Mouse (Mus musculus): ENCODE data around the gene Cd55b.
"Not testable (repeated sequence)": the region's sequence is repeated elsewhere in the genome, so short reads cannot be mapped to it uniquely, and the experiment has no call there.

Cd55b gene

DNA sequence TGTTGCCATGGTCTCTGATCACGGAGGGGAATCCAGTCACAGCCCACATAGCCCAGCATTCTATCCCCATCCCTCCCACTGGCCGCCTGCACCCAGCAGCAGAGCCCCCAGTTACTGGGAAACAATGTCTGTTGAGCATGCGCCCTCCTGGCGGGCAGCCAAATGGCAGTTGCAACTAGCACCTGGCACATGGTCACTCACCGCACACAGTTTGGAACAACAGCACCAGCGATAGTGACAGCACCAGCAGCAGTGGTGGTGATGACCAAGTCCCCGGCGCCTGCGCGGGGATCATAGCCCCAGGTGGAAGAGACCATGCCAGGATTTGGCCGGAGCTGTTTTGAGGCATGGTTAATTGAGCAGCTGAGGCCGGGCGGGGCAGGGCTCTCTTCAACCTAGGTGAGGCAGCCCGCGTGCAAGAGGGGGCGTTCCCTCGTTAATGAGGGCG lies at the start of gene Cd55b:
Gene Cd55b, minus strand, starts transcription at position 346 of the 448 bp plus-strand sequence.
- H3K4me3 ChIP-seq (replicated peaks; ENCODE audit: low read length): peak within 1 kb of the TSS; percentile 49
- TF ChIP-seq CTCF (conservative IDR thresholded peaks at IDR 0.05; ENCODE audit: low read length) (no peak), POU5F1 (IDR thresholded peaks at IDR 0.05; ENCODE audit: borderline replicate concordance, low read length) (no peak), NANOG (IDR thresholded peaks at IDR 0.05; ENCODE audit: borderline replicate concordance, low read length) (no peak)
- H3K9me3 ChIP-seq (ENCODE audit: low read length): no peaks in the 10 kb centered on the region
- H3K4me1 ChIP-seq (replicated peaks; ENCODE audit: low read depth, low read length): peaks cover 7% of the 10 kb centered on the region; the same call in 1 of the 2 replicates
- H3K27me3 ChIP-seq (ENCODE audit: insufficient read depth, low read length): peaks cover 9% of the 10 kb centered on the region; the same call in 1 of the 2 replicates
- H3K36me3 ChIP-seq (ENCODE audit: insufficient read depth, low read length): no peaks in the 10 kb centered on the region

DNA sequence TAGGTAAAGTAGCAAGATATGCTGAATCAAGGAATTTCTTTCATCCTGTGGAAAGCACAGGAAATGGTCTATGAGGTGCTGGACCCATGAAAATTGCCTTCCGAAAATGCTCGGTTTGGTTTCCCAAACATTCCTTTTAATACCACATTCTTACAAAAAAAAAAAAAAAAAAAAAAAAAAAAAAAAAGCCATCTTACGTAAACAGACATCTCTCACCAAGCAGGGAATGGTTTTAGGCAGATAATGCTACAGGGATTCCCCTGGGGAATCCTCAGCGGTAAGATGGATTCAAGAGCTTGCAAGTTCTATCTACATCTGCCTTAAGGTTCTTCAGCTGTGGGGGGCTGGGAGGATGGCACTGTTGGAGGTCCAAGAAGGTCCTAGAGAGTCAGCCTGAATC lies 47.3 kb upstream of the Cd55b start:
- no peaks in the 10 kb centered on the region for H3K36me3 ChIP-seq (ENCODE audit: insufficient read depth, low read length)
- no peak overlapping the region for H3K4me3 ChIP-seq (replicated peaks; ENCODE audit: low read length)
- no peaks in the 10 kb centered on the region for H3K27me3 ChIP-seq (ENCODE audit: insufficient read depth, low read length)
- TF ChIP-seq NANOG (IDR thresholded peaks at IDR 0.05; ENCODE audit: borderline replicate concordance, low read length) (no peak), POU5F1 (IDR thresholded peaks at IDR 0.05; ENCODE audit: borderline replicate concordance, low read length) (no peak), CTCF (conservative IDR thresholded peaks at IDR 0.05; ENCODE audit: low read length) (no peak)
- peaks cover 26% of the 10 kb centered on the region for H3K4me1 ChIP-seq (replicated peaks; ENCODE audit: low read depth, low read length)
- no peaks in the 10 kb centered on the region; the same call in 1 of the 2 replicates for H3K9me3 ChIP-seq (ENCODE audit: low read length)

DNA sequence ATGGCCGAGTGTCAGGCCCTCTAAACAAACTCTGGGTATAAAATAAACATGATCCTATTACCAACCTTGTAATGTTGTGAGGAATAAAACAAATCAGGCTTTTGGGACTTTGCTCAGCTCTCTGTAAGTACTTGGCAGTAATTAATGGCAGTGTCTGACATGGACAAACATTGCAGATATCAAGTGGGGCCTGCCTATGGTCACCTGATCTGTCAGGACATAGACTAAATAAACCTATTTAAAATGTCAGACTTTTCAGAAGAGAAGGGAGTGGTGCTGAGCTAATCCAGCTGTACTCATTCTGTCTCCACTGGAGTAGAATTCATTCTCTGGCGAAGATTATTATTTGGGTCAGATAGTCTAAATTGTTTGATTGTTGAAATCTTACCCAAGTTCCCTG lies 44.6 kb upstream of the Cd55b start:
- Histone ChIP-seq H3K4me3 (replicated peaks; ENCODE audit: low read length) (no peak overlapping the region), H3K27me3 (ENCODE audit: insufficient read depth, low read length) (no peaks in the 10 kb centered on the region), H3K4me1 (replicated peaks; ENCODE audit: low read depth, low read length) (peaks cover 30% of the 10 kb centered on the region), H3K9me3 (ENCODE audit: low read length) (no peaks in the 10 kb centered on the region; the same call in 1 of the 2 replicates), H3K36me3 (ENCODE audit: insufficient read depth, low read length) (no peaks in the 10 kb centered on the region)
- TF ChIP-seq POU5F1 (IDR thresholded peaks at IDR 0.05; ENCODE audit: borderline replicate concordance, low read length) (no peak), NANOG (IDR thresholded peaks at IDR 0.05; ENCODE audit: borderline replicate concordance, low read length) (no peak), CTCF (conservative IDR thresholded peaks at IDR 0.05; ENCODE audit: low read length) (no peak)

DNA sequence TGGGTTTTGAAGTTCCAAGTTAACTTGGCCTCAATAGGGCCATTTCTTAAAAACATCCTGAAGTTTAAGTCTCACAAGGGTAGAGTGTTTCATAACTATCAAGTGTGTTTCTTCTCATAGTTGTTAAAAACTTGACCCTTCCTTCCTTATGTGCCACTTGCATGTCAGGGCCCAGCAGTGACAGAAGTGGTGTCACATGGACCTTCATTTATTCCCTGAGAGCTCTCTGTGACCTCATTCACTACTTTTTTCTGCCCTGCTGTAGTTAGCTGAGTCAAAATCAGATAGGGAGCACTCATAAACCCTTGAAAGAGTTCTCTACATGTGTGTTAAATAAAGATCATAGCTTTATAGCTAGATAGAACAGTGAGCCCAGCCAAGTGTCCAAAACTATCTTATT lies 41.4 kb upstream of the Cd55b start:
- Histone ChIP-seq H3K27me3 (ENCODE audit: insufficient read depth, low read length) (no peaks in the 10 kb centered on the region), H3K9me3 (ENCODE audit: low read length) (no peaks in the 10 kb centered on the region; the same call in 1 of the 2 replicates), H3K4me3 (replicated peaks; ENCODE audit: low read length) (no peak overlapping the region), H3K4me1 (replicated peaks; ENCODE audit: low read depth, low read length) (peaks cover 23% of the 10 kb centered on the region), H3K36me3 (ENCODE audit: insufficient read depth, low read length) (no peaks in the 10 kb centered on the region)
- TF ChIP-seq NANOG (IDR thresholded peaks at IDR 0.05; ENCODE audit: borderline replicate concordance, low read length): no peak
- TF ChIP-seq POU5F1 (IDR thresholded peaks at IDR 0.05; ENCODE audit: borderline replicate concordance, low read length): no peak
- TF ChIP-seq CTCF (conservative IDR thresholded peaks at IDR 0.05; ENCODE audit: low read length): no peak

DNA sequence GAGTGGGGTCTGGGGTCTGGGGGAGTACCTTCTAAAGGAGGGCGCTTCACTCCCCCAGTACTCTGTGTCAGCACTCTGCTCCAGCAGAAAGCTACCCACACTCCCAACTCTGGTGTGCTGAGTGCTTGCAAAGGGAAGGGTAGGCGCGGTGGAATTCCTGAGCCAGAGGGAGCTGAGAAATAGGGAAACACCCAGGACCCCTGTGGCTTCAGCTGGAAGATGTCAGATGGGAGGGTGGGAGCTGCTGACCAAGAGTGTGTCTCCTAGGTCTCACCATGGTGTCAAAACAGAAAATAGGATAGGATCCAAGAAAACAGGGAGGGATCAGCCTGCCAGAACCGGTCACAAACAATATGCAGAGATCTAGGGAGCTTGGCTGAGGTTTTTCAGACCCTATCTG lies 40.1 kb upstream of the Cd55b start:
- Histone ChIP-seq H3K9me3 (ENCODE audit: low read length) (no peaks in the 10 kb centered on the region), H3K4me1 (replicated peaks; ENCODE audit: low read depth, low read length) (peaks cover 23% of the 10 kb centered on the region), H3K27me3 (ENCODE audit: insufficient read depth, low read length) (no peaks in the 10 kb centered on the region), H3K4me3 (replicated peaks; ENCODE audit: low read length) (peak overlapping the region; percentile 81), H3K36me3 (ENCODE audit: insufficient read depth, low read length) (no peaks in the 10 kb centered on the region)
- TF ChIP-seq POU5F1 (IDR thresholded peaks at IDR 0.05; ENCODE audit: borderline replicate concordance, low read length) (no peak), CTCF (conservative IDR thresholded peaks at IDR 0.05; ENCODE audit: low read length) (no peak), NANOG (IDR thresholded peaks at IDR 0.05; ENCODE audit: borderline replicate concordance, low read length) (no peak)

DNA sequence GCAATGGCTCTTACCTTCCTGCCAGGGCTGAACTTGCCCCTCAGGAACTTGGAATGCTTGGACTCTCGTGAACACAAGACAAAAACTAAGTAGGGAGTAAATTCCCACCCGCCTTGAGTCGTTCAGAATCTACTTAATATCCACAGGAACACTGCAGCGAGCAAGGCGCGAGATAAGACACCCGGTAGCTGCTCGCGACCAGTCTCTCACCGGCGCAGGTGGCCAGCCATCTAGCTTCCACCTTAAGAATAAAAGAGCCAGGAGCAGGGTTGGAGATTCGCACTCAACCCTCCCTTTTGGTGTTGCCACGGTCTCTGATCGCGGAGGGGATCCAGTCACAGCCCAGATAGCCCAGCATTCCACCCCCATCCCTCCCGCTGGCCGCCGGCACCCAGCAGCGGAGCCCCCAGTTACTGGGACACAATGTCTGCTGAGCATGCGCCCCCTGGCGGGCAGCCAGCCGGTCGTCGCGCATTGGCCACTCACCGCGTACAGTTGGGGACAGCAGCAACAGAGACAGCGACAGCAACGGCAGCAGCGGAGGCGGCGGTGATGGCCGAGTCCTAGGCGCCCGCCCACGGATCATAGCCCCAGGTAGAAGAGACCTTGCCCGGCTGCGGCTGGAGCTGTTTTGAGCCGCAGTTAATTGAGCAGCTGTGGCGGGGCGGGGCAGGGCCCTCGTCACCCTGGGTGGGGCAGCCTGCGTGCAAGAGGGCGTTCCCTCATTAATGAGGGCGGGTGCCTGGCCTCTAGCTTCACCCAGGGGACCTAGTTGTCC lies 39.5 kb upstream of the Cd55b start, which contains the start of gene Cd55:
Gene Cd55, minus strand, starts transcription at position 661 of the 778 bp plus-strand sequence.
- Histone ChIP-seq H3K36me3 (ENCODE audit: insufficient read depth, low read length) (no peaks in the 10 kb centered on the region), H3K4me1 (replicated peaks; ENCODE audit: low read depth, low read length) (peaks cover 19% of the 10 kb centered on the region), H3K9me3 (ENCODE audit: low read length) (no peaks in the 10 kb centered on the region), H3K27me3 (ENCODE audit: insufficient read depth, low read length) (no peaks in the 10 kb centered on the region), H3K4me3 (replicated peaks; ENCODE audit: low read length) (peak within 1 kb of the TSS; percentile 81)
- no peak for TF ChIP-seq NANOG (IDR thresholded peaks at IDR 0.05; ENCODE audit: borderline replicate concordance, low read length)
- TF ChIP-seq CTCF (conservative IDR thresholded peaks at IDR 0.05; ENCODE audit: low read length): peak; percentile 28; the same call in 1 of the 2 replicates
- TF ChIP-seq POU5F1 (IDR thresholded peaks at IDR 0.05; ENCODE audit: borderline replicate concordance, low read length): no peak

DNA sequence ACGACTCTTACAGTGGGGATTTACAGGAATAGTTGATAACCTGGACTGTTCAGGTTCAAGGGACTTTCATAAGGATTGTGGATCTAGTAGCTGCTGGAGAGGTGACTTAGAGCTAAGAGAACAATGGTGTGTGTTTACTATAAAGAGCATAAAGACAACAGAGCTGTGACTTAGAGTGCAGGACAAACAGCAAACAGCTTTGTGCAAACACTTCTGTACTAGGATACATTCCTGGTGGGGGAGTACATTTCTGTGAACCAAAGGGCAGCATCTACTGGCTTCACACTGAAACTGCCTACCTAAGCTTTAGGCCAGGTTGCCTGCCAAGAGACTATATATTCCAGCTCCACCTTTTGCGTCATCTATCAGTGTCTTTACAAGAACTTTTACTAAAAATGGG lies 32.3 kb upstream of the Cd55b start:
- H3K4me1 ChIP-seq (replicated peaks; ENCODE audit: low read depth, low read length): no peaks in the 10 kb centered on the region
- no peak for TF ChIP-seq POU5F1 (IDR thresholded peaks at IDR 0.05; ENCODE audit: borderline replicate concordance, low read length)
- no peak for TF ChIP-seq CTCF (conservative IDR thresholded peaks at IDR 0.05; ENCODE audit: low read length)
- TF ChIP-seq NANOG (IDR thresholded peaks at IDR 0.05; ENCODE audit: borderline replicate concordance, low read length): no peak
- H3K36me3 ChIP-seq (ENCODE audit: insufficient read depth, low read length): no peaks in the 10 kb centered on the region
- no peaks in the 10 kb centered on the region for H3K9me3 ChIP-seq (ENCODE audit: low read length)
- H3K27me3 ChIP-seq (ENCODE audit: insufficient read depth, low read length): no peaks in the 10 kb centered on the region
- no peak overlapping the region for H3K4me3 ChIP-seq (replicated peaks; ENCODE audit: low read length)

DNA sequence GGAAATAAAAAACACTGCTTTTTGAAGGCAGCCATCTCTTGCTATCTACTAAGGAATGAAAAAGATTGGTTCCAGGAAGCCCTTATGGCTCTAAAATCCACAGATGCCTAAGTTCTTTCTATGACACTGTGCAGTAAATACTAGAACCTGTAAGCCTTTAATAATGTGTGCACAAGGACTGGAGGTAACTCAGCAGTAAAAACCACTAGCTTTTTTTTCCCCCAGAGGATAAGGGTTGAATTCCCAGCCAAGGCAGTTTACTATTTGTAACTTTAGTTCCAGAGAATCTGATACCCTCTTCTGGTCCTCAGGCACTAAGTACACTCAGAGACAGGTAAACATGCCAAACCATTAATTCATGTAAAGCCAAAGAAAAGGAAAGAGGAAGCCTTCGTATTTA lies 20.1 kb upstream of the Cd55b start:
- not testable (repeated sequence) for H3K4me1 ChIP-seq (replicated peaks; ENCODE audit: low read depth, low read length); H3K27me3 ChIP-seq (ENCODE audit: insufficient read depth, low read length); H3K4me3 ChIP-seq (replicated peaks; ENCODE audit: low read length); H3K9me3 ChIP-seq (ENCODE audit: low read length); H3K36me3 ChIP-seq (ENCODE audit: insufficient read depth, low read length)

DNA sequence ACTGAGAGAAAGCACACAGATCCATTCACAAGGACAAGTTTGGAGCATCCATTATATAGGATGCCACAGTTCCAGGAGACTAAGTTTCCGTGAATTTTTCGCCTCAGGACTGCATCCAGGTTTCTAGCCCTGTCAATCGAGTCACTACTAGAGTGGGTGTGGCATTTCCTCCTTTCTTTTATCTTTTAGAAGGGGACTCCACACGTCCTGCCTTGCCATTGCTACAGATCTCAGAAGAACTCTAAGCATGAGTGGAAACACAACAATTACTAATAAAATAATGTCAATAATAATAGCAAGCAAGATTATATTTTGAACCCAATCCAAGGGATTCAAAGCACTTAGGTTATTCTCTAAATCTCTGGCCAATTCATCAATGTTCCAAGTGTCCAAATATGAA lies 8.1 kb upstream of the Cd55b start:
- Histone ChIP-seq H3K27me3 (ENCODE audit: insufficient read depth, low read length) (no peaks in the 10 kb centered on the region), H3K9me3 (ENCODE audit: low read length) (no peaks in the 10 kb centered on the region), H3K36me3 (ENCODE audit: insufficient read depth, low read length) (no peaks in the 10 kb centered on the region), H3K4me3 (replicated peaks; ENCODE audit: low read length) (no peak overlapping the region), H3K4me1 (replicated peaks; ENCODE audit: low read depth, low read length) (no peaks in the 10 kb centered on the region)
- no peak for TF ChIP-seq POU5F1 (IDR thresholded peaks at IDR 0.05; ENCODE audit: borderline replicate concordance, low read length)
- no peak for TF ChIP-seq NANOG (IDR thresholded peaks at IDR 0.05; ENCODE audit: borderline replicate concordance, low read length)
- TF ChIP-seq CTCF (conservative IDR thresholded peaks at IDR 0.05; ENCODE audit: low read length): no peak

DNA sequence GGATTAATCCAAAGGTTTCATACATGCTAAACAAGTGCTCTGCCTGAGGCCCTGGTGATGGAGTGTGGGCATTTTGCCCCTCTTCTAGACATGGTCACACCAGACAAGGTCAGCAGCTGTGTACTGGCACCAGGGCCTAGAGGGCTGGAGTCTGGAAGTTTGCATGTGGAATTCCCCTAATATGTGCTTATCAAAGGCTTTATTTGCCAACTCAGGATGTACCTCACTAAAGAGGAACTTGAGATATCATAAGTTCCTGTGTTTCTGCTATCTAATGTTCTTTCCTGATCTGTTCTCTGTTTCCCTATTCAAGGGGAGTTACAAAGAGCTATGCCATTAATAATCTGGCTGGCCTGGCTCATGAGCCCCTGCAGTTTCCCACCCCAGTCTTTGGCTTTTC lies 5.9 kb upstream of the Cd55b start:
- not testable (repeated sequence) for H3K27me3 ChIP-seq (ENCODE audit: insufficient read depth, low read length); H3K4me3 ChIP-seq (replicated peaks; ENCODE audit: low read length); H3K4me1 ChIP-seq (replicated peaks; ENCODE audit: low read depth, low read length); H3K9me3 ChIP-seq (ENCODE audit: low read length); H3K36me3 ChIP-seq (ENCODE audit: insufficient read depth, low read length)

DNA sequence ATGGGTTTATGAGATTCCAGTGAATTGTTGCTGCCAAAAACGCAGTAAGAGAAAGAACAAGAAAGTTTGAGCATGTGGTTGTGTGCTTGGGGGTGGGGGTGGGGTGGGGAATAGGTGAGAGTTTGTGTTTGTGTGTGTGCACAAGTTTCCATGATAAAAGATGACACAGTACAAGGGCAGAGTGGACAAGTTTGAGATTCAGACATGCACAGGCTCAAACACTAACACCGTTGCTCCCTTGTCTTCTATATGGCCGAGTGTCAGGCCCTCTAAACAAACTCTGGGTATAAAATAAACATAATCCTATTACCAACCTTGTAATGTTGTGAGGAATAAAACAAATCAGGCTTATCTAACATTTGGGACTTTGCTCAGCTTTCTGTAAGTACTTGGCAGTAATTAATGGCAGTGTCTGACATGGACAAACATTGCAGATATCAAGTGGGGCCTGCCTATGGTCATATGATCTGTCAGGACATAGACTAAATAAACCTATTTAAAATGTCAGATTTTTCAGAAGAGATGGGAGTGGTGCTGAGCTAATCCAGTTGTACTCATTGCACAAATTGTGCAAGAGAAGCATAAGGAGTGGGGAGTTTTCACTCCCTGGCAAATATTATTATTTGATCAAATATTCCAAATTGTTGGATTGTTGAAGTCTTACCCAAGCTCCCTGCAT lies 4.5 kb upstream of the Cd55b start:
- not testable (repeated sequence) for H3K9me3 ChIP-seq (ENCODE audit: low read length); H3K27me3 ChIP-seq (ENCODE audit: insufficient read depth, low read length); H3K36me3 ChIP-seq (ENCODE audit: insufficient read depth, low read length); H3K4me1 ChIP-seq (replicated peaks; ENCODE audit: low read depth, low read length); H3K4me3 ChIP-seq (replicated peaks; ENCODE audit: low read length)

DNA sequence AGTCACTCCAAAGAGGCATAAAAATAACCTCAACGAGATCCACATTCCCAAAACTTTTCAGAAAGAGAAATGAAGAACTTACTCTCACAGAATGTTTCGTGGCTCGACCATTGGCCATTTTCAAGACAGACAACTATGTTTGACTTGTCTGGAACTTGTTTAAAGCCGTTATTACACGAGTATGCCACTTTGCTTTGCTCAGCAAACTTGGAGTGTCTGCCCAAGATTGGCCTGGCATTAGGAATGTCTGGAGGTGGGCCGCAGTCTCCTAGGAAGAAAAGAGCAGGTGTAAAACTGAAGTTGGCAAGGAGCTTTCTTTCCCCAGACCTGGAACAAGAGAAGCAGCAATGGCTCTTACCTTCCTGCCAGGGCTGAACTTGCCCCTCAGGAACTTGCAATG lies 776 bp downstream of the Cd55b start:
- not testable (repeated sequence) for H3K36me3 ChIP-seq (ENCODE audit: insufficient read depth, low read length); H3K27me3 ChIP-seq (ENCODE audit: insufficient read depth, low read length); H3K4me3 ChIP-seq (replicated peaks; ENCODE audit: low read length); H3K9me3 ChIP-seq (ENCODE audit: low read length); H3K4me1 ChIP-seq (replicated peaks; ENCODE audit: low read depth, low read length)

Measured in E14TG2a.4 (cell line).